Mouse (Mus musculus): ENCODE measurements around the gene Ttc3.

Ttc3 gene

DNA sequence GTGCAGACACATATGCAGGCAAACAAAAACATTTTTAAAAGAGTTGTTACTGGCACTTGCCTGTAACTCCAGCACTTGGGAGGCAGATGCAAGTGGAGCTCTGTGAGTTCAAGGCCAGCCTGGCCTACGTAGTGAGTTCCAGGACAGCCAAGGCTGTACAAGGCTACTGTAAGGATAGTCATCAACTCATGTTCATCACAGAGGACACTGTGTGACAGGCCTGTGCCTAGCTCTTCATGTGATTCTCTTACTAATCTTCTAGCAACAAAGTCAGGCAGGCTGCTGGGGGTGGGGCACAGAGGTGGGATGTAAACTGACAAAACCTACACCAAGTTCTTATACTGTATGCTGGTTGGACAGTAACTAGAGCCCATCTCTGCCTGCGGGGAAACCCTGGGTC is 136.7 kb downstream of the Ttc3 start:
- no peak for DNase-seq (ENCODE audit: low read depth)

DNA sequence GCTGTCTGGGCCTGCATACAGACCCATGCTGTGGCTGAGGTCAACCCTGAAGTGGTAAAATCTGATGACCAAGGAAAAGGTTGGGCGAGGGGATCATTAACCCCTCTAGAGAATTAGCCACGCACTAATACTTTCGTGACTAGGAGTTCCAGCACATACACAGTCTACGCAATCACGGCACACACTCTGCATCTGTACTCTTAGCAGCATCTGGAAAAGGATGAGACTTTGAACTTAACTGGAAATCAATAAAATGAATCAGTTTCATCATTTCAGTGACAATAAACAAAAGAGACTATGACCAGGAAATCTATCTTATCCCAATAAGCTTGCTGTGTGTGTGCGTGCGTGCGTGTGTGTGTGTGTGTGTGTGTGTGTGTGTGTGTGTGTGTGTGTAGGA is 138.4 kb downstream of the Ttc3 start:
- no peak for DNase-seq (ENCODE audit: low read depth)

DNA sequence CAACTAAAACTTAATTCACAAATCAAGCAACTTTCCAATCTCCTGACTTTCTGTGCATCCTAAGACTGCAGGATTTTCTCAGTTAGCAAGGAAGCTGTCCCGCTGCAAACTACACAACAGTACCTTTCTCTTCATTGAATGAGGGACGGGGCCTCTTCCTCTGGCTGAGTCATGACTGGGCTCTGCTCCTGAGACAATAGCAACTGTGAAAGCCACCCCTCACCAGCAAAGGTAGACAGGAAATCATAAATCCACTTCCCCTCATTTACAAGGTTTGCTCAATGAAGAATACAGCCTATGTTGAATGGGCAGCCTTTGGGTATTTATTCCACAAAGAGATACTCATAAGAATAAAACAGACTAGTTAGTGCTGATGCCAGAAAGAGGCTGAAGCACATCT is 139.6 kb downstream of the Ttc3 start:
- DNase-seq (ENCODE audit: low read depth): peak; percentile 35

DNA sequence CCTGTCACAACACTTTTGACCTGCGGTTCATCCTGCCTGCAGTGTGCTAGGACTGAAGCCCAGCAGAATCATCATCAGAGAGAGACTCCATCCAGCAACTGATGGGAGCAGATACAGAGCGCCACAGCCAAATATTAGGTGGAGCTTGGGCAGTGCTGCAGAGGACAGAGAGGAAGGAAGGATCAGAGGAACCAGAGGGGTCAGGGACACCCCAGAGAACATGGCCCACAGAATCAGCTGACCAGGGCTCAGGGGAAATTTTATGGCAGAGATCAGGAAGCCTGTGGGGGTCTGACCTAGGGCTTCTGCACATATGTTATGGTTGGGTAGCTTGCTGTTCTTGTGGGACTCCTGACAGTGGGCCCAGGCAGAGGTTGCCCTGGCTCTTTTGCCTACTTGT is 147.2 kb downstream of the Ttc3 start:
- DNase-seq (ENCODE audit: low read depth): no peak

Measured in c-Kit-positive CD71-negative TER-119-negative erythroid progenitor cells, embryonic 14.5 days (primary cell).